Mouse (Mus musculus) embryonic facial prominence, embryonic 11.5 days (tissue): ENCODE measurements around the gene Aanat. TPM values are rescaled to one million over a fixed set of nuclear protein-coding genes. Genes with fewer than 3 reads are reported as not detected.
A peak's percentile ranks its signal among the peaks of the same experiment; 100 is the strongest.
"Not testable (repeated sequence)": the region's sequence is repeated elsewhere in the genome, so short reads cannot be mapped to it uniquely, and the experiment has no call there.

Experiments used
- ATAC-seq: fragments of 200-750 bp; cut with Nextera tagmentation; replicated peaks from 2 replicates; pipeline ENCODE4 v1.8.0; 2017; ENCODE audit warnings: low read depth; ENCODE audit not compliant: insufficient number of reproducible peaks, low FRiP score, low TSS enrichment
- DNase-seq: peaks from one replicate; pipeline ENCODE4 v3.0.0-alpha.2; 2015; ENCODE audit warnings: low spot score
- H3K27ac ChIP-seq: fragments of 300-500 bp; sonication (generic); replicated peaks from 2 replicates; pipeline ENCODE4 v1.5.1; 2014; ENCODE audit warnings: mild to moderate bottlenecking, low read depth, low read length, control low read depth
- H3K27me3 ChIP-seq: fragments of 300-500 bp; sonication (generic); 2 replicates; pipeline ENCODE4 v1.6.1; 2014; ENCODE audit warnings: mild to moderate bottlenecking, low read length, moderate library complexity, mixed read lengths; ENCODE audit not compliant: control insufficient read depth, insufficient read depth
- H3K36me3 ChIP-seq: fragments of 300-500 bp; sonication (generic); replicated peaks from 2 replicates; pipeline ENCODE4 v1.6.1; 2014; ENCODE audit warnings: low read depth, mild to moderate bottlenecking, low read length, moderate library complexity, mixed read lengths; ENCODE audit not compliant: control insufficient read depth, insufficient read depth
- H3K4me1 ChIP-seq: fragments of 300-500 bp; sonication (generic); 2 replicates; pipeline ENCODE4 v1.6.1; 2014; ENCODE audit warnings: low read length, mixed read lengths; ENCODE audit not compliant: control insufficient read depth, insufficient read depth
- H3K4me2 ChIP-seq: fragments of 300-500 bp; sonication (generic); 2 replicates; pipeline ENCODE4 v1.6.1; 2014; ENCODE audit warnings: low read depth, mild to moderate bottlenecking, control low read depth, low read length, moderate library complexity
- H3K4me3 ChIP-seq: fragments of 300-500 bp; sonication (generic); 2 replicates; pipeline ENCODE4 v1.5.1; 2014; ENCODE audit warnings: low read depth, low read length, control low read depth
- H3K9ac ChIP-seq: fragments of 300-500 bp; sonication (generic); replicated peaks from 2 replicates; pipeline ENCODE4 v1.6.1; 2014; ENCODE audit warnings: mild to moderate bottlenecking, control low read depth, low read length
- H3K9me3 ChIP-seq: fragments of 300-500 bp; sonication (generic); replicated peaks from 2 replicates; pipeline ENCODE4 v1.6.1; 2016; ENCODE audit warnings: mild to moderate bottlenecking, low read length, inconsistent platforms, mixed read lengths; ENCODE audit not compliant: control insufficient read depth
- WGBS: fragments of 180-500 bp; shearing (Covaris S2); extraction: QIAGEN DNeasy Blood & Tissue Kit; methylation state at CpG from one replicate; pipeline ENCODE4 v1.1.7; 2014; 5-methylcytosine and 5-hydroxymethylcytosine counted together
- polyA plus RNA-seq: library from polyadenylated mRNA; unstranded; fragments of >200 nt; fragmentation: Nextera tagmentation; extraction: Ambion mirVana; gene quantifications from 2 replicates; pipeline ENCODE4 v1.2.1, GENCODE M21; 2014

Gene Aanat
- polyA plus RNA-seq, 1 experiment from 2014 or later: not detected

DNA sequence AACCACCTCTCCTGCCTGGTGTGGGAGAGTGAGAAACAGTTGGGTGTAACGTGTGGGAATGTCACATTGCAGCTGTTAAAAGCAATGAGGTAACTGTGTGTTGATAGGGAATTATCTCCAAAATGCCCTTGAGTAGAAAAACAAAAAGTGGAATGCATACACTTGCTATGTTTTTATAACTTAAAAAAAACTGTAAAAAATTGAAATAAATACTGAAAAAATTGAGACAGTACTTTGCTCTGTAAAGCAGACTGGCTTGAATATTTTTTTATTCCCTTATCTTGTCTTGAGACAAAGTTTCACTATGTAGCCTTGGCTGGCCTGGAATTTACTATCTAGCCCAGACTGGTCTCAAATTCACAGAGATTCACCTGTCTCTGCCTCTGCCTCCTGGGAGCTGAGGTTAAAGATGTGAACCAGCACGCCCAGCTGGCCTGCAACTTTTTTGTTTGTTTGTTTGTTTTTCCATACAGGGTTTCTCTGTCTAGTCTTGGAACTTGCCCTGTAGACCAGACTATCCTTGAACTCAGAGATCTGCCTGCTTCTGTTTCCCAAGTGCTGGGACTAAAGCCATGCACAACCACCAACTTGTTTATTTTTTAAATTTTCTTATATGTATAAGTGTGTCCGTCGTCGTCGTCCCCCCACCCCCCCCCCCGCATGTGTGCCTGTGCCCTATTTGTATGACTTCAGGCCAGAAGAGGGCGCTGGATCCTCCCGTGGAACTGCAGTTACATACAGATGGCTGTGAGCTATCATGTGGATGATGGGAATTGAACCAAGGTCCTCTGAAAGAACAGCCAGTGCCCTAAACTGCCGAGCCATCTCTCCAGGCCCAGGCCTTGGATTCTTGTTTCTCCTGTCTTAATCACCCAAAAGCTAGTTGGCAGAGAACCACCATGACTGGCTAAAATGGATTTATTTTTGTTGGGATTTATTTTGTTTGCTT lies 41.1 kb downstream of the Aanat start:
- Histone ChIP-seq H3K4me2 (no peak overlapping the region), H3K9ac (no peak overlapping the region), H3K27me3 (peaks cover 8% of the 10 kb centered on the region; the same call in 1 of the 2 replicates), H3K4me3 (no peak overlapping the region), H3K4me1 (peaks cover 3% of the 10 kb centered on the region; the same call in 1 of the 2 replicates), H3K9me3 (no peaks in the 10 kb centered on the region), H3K36me3 (no peaks in the 10 kb centered on the region), H3K27ac (no peak overlapping the region)
- WGBS: 35% methylated on average over 10 of the region's 10 CpGs
- DNase-seq (no peak), ATAC-seq (no peak)

DNA sequence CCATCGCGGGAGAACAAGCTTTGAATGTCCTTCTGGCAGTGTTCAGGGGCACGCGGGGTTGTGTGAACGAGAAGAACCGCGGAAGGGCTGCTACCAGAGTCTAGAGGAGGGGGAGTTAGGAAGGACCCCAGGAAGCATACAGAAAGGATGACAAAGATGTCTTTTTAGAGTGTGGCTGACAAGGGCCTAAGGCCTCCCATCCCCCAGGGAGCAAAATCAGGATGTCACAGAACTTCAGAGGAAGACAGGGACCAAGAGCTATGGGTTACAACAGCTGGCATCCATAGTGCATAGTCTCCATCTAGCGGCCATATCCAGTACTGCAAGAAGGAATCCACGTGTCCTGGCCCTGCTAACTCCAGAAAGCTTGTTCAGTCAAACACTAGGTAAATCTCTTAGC lies 42.5 kb downstream of the Aanat start:
- DNase-seq (peak; percentile 94), ATAC-seq (no peak)
- Histone ChIP-seq H3K9ac (no peak overlapping the region), H3K27ac (no peak overlapping the region), H3K4me2 (no peak overlapping the region), H3K36me3 (no peaks in the 10 kb centered on the region), H3K4me1 (peaks cover 2% of the 10 kb centered on the region; the same call in 1 of the 2 replicates), H3K9me3 (no peaks in the 10 kb centered on the region), H3K27me3 (peaks cover 2% of the 10 kb centered on the region; the same call in 1 of the 2 replicates), H3K4me3 (no peak overlapping the region)
- 53% methylated on average over 9 of the region's 9 CpGs for WGBS

DNA sequence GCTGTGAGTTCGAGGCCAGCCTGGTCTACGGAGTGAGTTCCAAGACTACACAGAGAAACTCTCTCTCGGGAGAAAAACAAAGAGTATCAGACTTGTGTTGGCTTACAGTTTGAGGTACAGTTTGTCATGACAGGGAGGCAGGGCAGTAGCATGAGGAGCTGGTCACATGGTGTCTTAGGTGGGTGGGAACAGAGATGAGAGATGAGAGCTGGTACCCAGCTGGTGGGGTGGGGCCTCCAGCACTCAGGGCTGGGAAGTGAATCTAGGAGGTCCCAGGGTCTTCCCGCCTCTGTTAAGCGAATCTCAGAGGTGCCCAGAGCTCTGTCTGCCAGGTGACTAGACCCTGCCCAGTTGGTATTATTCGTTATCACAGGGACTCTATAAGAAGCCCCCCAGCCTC lies 43.2 kb downstream of the Aanat start:
- WGBS: 89% methylated on average over 6 of the region's 6 CpGs
- Histone ChIP-seq H3K9ac (no peak overlapping the region), H3K36me3 (no peaks in the 10 kb centered on the region), H3K4me1 (no peaks in the 10 kb centered on the region), H3K27me3 (no peaks in the 10 kb centered on the region), H3K4me3 (no peak overlapping the region), H3K27ac (no peak overlapping the region), H3K4me2 (no peak overlapping the region), H3K9me3 (no peaks in the 10 kb centered on the region)
- DNase-seq: no peak
- no peak for ATAC-seq

DNA sequence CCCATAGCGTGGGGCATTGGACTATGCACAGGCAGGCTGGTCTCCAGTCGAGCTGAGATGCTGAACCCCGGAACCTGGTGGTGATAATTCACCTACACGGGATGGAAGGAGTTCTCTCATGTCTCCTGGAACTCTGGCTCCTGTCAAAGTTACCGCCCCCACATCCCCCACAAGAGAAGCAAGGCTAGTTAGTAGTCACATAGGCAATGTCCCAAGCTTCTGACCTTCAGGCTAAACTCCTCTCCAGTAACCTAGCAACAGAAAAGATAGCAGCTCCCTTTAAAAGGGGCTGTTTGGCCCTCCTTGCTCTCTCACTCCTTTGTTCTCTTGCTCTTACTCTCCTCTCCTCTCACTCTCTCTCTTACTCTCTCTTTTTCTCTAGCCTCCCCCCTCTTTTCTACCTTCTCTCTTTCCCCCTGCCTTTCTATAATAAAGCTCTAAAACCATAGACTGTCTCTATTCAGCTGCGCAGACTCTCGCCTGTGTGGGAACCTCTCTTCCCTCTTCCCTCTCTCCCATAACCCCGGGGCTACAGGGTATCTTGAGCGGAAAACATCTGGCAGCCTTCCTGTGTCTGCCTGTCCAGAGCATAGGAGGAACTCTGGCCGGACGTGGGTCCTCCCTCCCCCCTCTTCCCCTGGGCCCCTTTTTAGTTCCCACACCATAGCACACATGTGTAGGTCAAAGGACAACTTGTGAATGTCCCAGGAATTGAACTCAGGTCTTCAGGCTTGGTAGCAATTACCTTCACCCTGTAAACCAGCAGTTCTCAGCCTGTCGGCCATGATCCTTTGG lies 44.1 kb downstream of the Aanat start:
- no peak for ATAC-seq
- Histone ChIP-seq H3K27ac (no peak overlapping the region), H3K9me3 (no peaks in the 10 kb centered on the region), H3K36me3 (no peaks in the 10 kb centered on the region), H3K4me3 (no peak overlapping the region), H3K4me2 (no peak overlapping the region), H3K9ac (no peak overlapping the region), H3K27me3 (no peaks in the 10 kb centered on the region), H3K4me1 (no peaks in the 10 kb centered on the region)
- no peak for DNase-seq
- WGBS: 38% methylated on average over 12 of the region's 12 CpGs

DNA sequence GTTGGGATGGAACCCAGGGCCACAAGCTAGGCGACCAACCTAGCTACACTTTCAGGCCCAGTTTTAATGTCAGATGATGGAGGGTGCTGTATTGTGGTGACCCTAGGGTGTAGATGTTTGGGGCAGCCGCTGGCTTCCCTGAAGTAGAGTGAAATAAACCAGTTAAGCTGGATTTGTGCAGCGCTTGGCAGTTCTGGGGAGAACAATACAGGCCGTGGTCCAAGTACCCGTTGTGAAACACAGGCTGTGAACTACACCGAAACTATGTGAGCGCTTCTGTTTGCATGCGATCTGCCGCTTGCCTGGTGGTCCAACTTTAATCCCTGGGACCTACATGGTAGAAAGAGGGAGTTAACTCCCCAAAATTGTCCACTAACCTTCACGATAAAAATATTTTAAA lies 46.7 kb downstream of the Aanat start:
- Histone ChIP-seq H3K4me2 (no peak overlapping the region), H3K9ac (no peak overlapping the region), H3K27me3 (no peaks in the 10 kb centered on the region), H3K9me3 (no peaks in the 10 kb centered on the region), H3K4me3 (no peak overlapping the region), H3K4me1 (no peaks in the 10 kb centered on the region), H3K36me3 (no peaks in the 10 kb centered on the region), H3K27ac (no peak overlapping the region)
- ATAC-seq: no peak
- WGBS: 76% methylated on average over 10 of the region's 10 CpGs
- no peak for DNase-seq

DNA sequence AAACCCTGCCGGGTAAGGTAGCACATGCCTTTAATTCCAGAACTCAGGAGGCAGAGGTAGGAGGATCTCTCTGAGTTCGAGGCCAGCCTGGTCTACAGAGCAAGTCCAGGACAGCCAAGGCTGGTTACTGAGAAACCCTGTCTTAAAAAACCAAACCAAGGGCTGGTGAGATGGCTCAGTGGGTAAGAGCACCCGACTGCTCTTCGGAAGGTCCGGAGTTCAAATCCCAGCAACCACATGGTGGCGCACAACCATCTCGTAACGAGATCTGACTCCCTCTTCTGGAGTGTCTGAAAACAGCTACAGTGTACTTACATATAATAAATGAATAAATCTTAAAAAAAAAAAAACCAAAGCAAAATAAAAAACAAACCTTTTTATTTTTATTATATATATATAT lies 50.4 kb downstream of the Aanat start:
- H3K4me2 ChIP-seq, H3K36me3 ChIP-seq, H3K27me3 ChIP-seq, ATAC-seq, H3K9me3 ChIP-seq, H3K4me3 ChIP-seq, H3K27ac ChIP-seq, DNase-seq, H3K4me1 ChIP-seq, H3K9ac ChIP-seq: not testable (repeated sequence)
- 78% methylated on average over 8 of the region's 8 CpGs for WGBS

GRCm38 (mm10) chr11:116641168-116641567 lies 54.9 kb downstream of the Aanat start:
- DNase-seq: peak; percentile 40
- Histone ChIP-seq H3K27ac (no peak overlapping the region), H3K4me1 (peaks cover 14% of the 10 kb centered on the region), H3K9me3 (no peaks in the 10 kb centered on the region), H3K4me2 (no peak overlapping the region), H3K9ac (no peak overlapping the region), H3K4me3 (no peak overlapping the region), H3K36me3 (no peaks in the 10 kb centered on the region), H3K27me3 (no peaks in the 10 kb centered on the region)
- WGBS: 50% methylated on average over 5 of the region's 5 CpGs
- ATAC-seq: no peak

GRCm38 (mm10) chr11:116641731-116642130 lies 55.5 kb downstream of the Aanat start:
- WGBS: 73% methylated on average over 3 of the region's 3 CpGs
- ATAC-seq (no peak), DNase-seq (no peak)
- no peak overlapping the region for H3K4me2 ChIP-seq
- no peak overlapping the region for H3K27ac ChIP-seq
- H3K27me3 ChIP-seq: no peaks in the 10 kb centered on the region
- peaks cover 14% of the 10 kb centered on the region for H3K4me1 ChIP-seq
- H3K9me3 ChIP-seq: no peaks in the 10 kb centered on the region
- H3K9ac ChIP-seq: no peak overlapping the region
- H3K36me3 ChIP-seq: no peaks in the 10 kb centered on the region
- H3K4me3 ChIP-seq: no peak overlapping the region
